Mouse (Mus musculus) kidney, adult 2 months (tissue): ENCODE measurements around the gene Cd302.

ENCODE experiments used
- CTCF ChIP-seq: fragments of 200-500 bp; conservative IDR thresholded peaks from 2 replicates; pipeline ENCODE4 v1.5.1; 2011; ENCODE audit warnings: low read depth, mild to moderate bottlenecking, control low read depth, low read length, moderate library complexity, mixed read lengths; ENCODE audit not compliant: insufficient read depth, insufficient read length
- POLR2A ChIP-seq: fragments of 200-500 bp; IDR thresholded peaks from one replicate; pipeline ENCODE4 v1.6.1; 2011; ENCODE audit warnings: low read depth, low read length, control low read depth

DNA sequence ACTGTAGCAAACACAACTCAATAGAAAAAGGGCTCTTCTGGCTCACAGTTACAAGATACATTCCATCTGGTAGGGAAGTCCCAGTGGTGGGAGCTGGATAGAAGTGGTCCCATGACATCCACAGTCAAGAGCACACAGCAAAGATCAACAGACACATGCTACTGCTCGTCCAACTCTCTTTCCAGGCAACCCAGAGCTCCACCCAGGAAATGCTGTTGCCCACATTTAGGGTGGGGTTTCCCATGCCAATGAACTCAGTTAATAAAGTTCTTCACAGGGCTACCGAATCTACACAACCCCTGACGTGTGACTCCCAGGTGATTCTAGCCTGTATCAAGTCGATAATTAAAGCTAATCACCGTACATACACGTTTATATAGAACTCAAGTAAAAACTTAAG is 80.1 kb downstream of the Cd302 start:
- TF ChIP-seq CTCF (no peak), POLR2A (no peak)
